Mouse (Mus musculus) inflammation-experienced regulatory T-cells (primary cell): ENCODE data around the gene Gm4513. TPM values are rescaled to one million over a fixed set of nuclear protein-coding genes. Genes with fewer than 3 reads are reported as not detected.

Experiments used
- polyA plus RNA-seq, 2 experiments: library from polyadenylated mRNA; unstranded; fragments of 100-300 nt; shearing (Covaris generic); gene quantifications; one replicate each; pipeline ENCODE4 v1.2.1; 2017

Gene Gm4513
- 1 to 10 TPM in 1 of 2 experiments, under 1 TPM in 1; 0.30 to 1.9 TPM for polyA plus RNA-seq

GRCm38 (mm10) chr7:20598921-20599320 lies at the start of gene Gm4513:
Gene Gm4513, minus strand, starts transcription at chr7:20599021.

GRCm38 (mm10) chr7:20576141-20576540 lies 22.7 kb downstream of the Gm4513 start, which contains the start of gene Gm4141:
Gene Gm4141, minus strand, starts transcription at chr7:20576241.

GRCm38 (mm10) chr7:20545657-20546056 lies 53.2 kb downstream of the Gm4513 start, which contains the start of gene Gm5726:
Gene Gm5726, minus strand, starts transcription at chr7:20545757.

Other genes starting within 250 kb of the Gm4513 start
- not detected for gene Gm5728, start 223.6 kb downstream of the Gm4513 start, polyA plus RNA-seq
- gene Vmn1r100, start 181.1 kb downstream of the Gm4513 start, polyA plus RNA-seq = not detected
- not detected for gene Vmn1r101, start 156.4 kb downstream of the Gm4513 start, polyA plus RNA-seq
- 1 to 10 TPM in 1 of 2 experiments, under 1 TPM in 1; 0.28 to 5.2 TPM for gene Gm10670, start 124.1 kb downstream of the Gm4513 start, polyA plus RNA-seq
- gene Vmn1r103, start 88.5 kb downstream of the Gm4513 start, polyA plus RNA-seq = not detected
- 1 to 10 TPM in 1 of 2 experiments, under 1 TPM in 1; 0.25 to 1.1 TPM for gene Vmn1r104, start 65.2 kb downstream of the Gm4513 start, polyA plus RNA-seq
- not detected for gene Gm5726, start 53.3 kb downstream of the Gm4513 start, polyA plus RNA-seq
- gene Gm4141, start 22.8 kb downstream of the Gm4513 start, polyA plus RNA-seq = not detected
- 1 to 10 TPM in 1 of 2 experiments, not detected in 1; 2.2 TPM for gene Vmn1r107, start 69.9 kb upstream of the Gm4513 start, polyA plus RNA-seq
- 1 to 10 TPM in 1 of 2 experiments, not detected in 1; 1.0 TPM for gene Vmn1r111, start 104.2 kb upstream of the Gm4513 start, polyA plus RNA-seq
- gene Gm10668, start 131.6 kb upstream of the Gm4513 start, polyA plus RNA-seq = not detected
- not detected for gene Vmn1r112, start 172.2 kb upstream of the Gm4513 start, polyA plus RNA-seq
- not detected for gene Vmn1r113, start 188.3 kb upstream of the Gm4513 start, polyA plus RNA-seq
- not detected for gene Vmn1r114, start 213.2 kb upstream of the Gm4513 start, polyA plus RNA-seq
- gene Vmn1r115, start 246.0 kb upstream of the Gm4513 start, polyA plus RNA-seq = not detected